Mouse (Mus musculus): ENCODE measurements around the gene Sgca. TPM values are rescaled to one million over a fixed set of nuclear protein-coding genes. Genes with fewer than 3 reads are reported as not detected.
A peak's percentile ranks its signal among the peaks of the same experiment; 100 is the strongest.

Sgca gene
- polyA plus RNA-seq, 1 experiment from 2014 or later, result 0.77 TPM

- Histone ChIP-seq H3K4me2 (peak within 1 kb of the TSS; percentile 82), H3K36me3 (peaks cover 20% of the 10 kb centered on the region), H3K9me3 (replicated peaks) (no peaks in the 10 kb centered on the region), H3K4me3 (replicated peaks) (peak within 1 kb of the TSS; percentile 96), H3K4me1 (peaks cover 69% of the 10 kb centered on the region), H3K27ac (replicated peaks) (peak within 1 kb of the TSS; percentile 97), H3K9ac (replicated peaks) (peak within 1 kb of the TSS; percentile 96), H3K27me3 (replicated peaks) (no peaks in the 10 kb centered on the region)
- peak; percentile 79 for ATAC-seq (ENCODE audit: low FRiP score)
- 0% methylated on average over 32 of the region's 32 CpGs for WGBS
Observed at GRCm38 (mm10) chr11:95009629-95010014, 33.5 kb upstream of the Sgca start, which contains the start of gene Samd14. TSS of gene Samd14 (plus strand) at chr11:95009879.

- ATAC-seq (ENCODE audit: low FRiP score), result peak; percentile 9
- WGBS, result 29% methylated on average over 15 of the region's 15 CpGs
Observed at GRCm38 (mm10) chr11:95008661-95009628, 32.8 kb upstream of the Sgca start.

GRCm38 (mm10) chr11:95007418-95007817 is 31.3 kb upstream of the Sgca start:
- peaks cover 53% of the 10 kb centered on the region for H3K4me1 ChIP-seq
- H3K27ac ChIP-seq (replicated peaks), result peak overlapping the region; percentile 85

More at GRCm38 (mm10) chr11:95008661-95009628, 32.8 kb upstream of the Sgca start:
- peak overlapping the region; percentile 96 for H3K4me3 ChIP-seq (replicated peaks)
- H3K27me3 ChIP-seq (replicated peaks), result no peaks in the 10 kb centered on the region
- H3K9ac ChIP-seq (replicated peaks), result peak overlapping the region; percentile 96
- peaks cover 66% of the 10 kb centered on the region for H3K4me1 ChIP-seq
- peaks cover 18% of the 10 kb centered on the region for H3K36me3 ChIP-seq
- H3K4me2 ChIP-seq, result peak overlapping the region; percentile 82
- peak overlapping the region; percentile 97 for H3K27ac ChIP-seq (replicated peaks)
- no peaks in the 10 kb centered on the region for H3K9me3 ChIP-seq (replicated peaks)

GRCm38 (mm10) chr11:95006525-95007219 is 30.5 kb upstream of the Sgca start:
- H3K4me2 ChIP-seq, result peak overlapping the region; percentile 80
- ATAC-seq (ENCODE audit: low FRiP score), result peak; percentile 64
- peak overlapping the region; percentile 42 for H3K4me3 ChIP-seq (replicated peaks)
- peaks cover 45% of the 10 kb centered on the region for H3K4me1 ChIP-seq
- H3K9me3 ChIP-seq (replicated peaks), result no peaks in the 10 kb centered on the region
- H3K9ac ChIP-seq (replicated peaks), result peak overlapping the region; percentile 51
- peak overlapping the region; percentile 85 for H3K27ac ChIP-seq (replicated peaks)
- WGBS, result under 1% methylated on average over 27 of the region's 27 CpGs
- H3K36me3 ChIP-seq, result peaks cover 40% of the 10 kb centered on the region
- H3K27me3 ChIP-seq (replicated peaks), result no peaks in the 10 kb centered on the region

More at GRCm38 (mm10) chr11:95007418-95007817, 31.3 kb upstream of the Sgca start:
- no peak for ATAC-seq (ENCODE audit: low FRiP score)
- Histone ChIP-seq H3K9ac (replicated peaks) (no peak overlapping the region), H3K36me3 (peaks cover 33% of the 10 kb centered on the region), H3K4me2 (peak overlapping the region; percentile 80), H3K27me3 (replicated peaks) (no peaks in the 10 kb centered on the region), H3K9me3 (replicated peaks) (no peaks in the 10 kb centered on the region), H3K4me3 (replicated peaks) (no peak overlapping the region)
- WGBS, result 79% methylated on average over 3 of the region's 3 CpGs

GRCm38 (mm10) chr11:95006038-95006437 is 29.9 kb upstream of the Sgca start:
- no peak for ATAC-seq (ENCODE audit: low FRiP score)
- Histone ChIP-seq H3K4me3 (replicated peaks) (peak overlapping the region; percentile 42), H3K4me2 (peak overlapping the region; percentile 80), H3K4me1 (peaks cover 42% of the 10 kb centered on the region), H3K27me3 (replicated peaks) (no peaks in the 10 kb centered on the region), H3K9me3 (replicated peaks) (no peaks in the 10 kb centered on the region), H3K27ac (replicated peaks) (peak overlapping the region; percentile 85), H3K9ac (replicated peaks) (peak overlapping the region; percentile 51; the same call in 1 of the 2 replicates), H3K36me3 (peaks cover 45% of the 10 kb centered on the region)
- WGBS, result 43% methylated on average over 4 of the region's 4 CpGs

GRCm38 (mm10) chr11:95004937-95005198 is 28.7 kb upstream of the Sgca start:
- H3K36me3 ChIP-seq, result peaks cover 51% of the 10 kb centered on the region
- no peak overlapping the region for H3K27ac ChIP-seq (replicated peaks)
- H3K4me3 ChIP-seq (replicated peaks), result no peak overlapping the region
- H3K27me3 ChIP-seq (replicated peaks), result no peaks in the 10 kb centered on the region
- no peak overlapping the region for H3K9ac ChIP-seq (replicated peaks)
- H3K4me1 ChIP-seq, result peaks cover 49% of the 10 kb centered on the region
- no peaks in the 10 kb centered on the region for H3K9me3 ChIP-seq (replicated peaks)
- no peak for ATAC-seq (ENCODE audit: low FRiP score)
- H3K4me2 ChIP-seq, result no peak overlapping the region
- WGBS, result 66% methylated on average over 6 of the region's 6 CpGs

GRCm38 (mm10) chr11:95004136-95004936 is 28.2 kb upstream of the Sgca start:
- H3K4me2 ChIP-seq, result no peak overlapping the region
- H3K27me3 ChIP-seq (replicated peaks), result no peaks in the 10 kb centered on the region
- H3K4me3 ChIP-seq (replicated peaks), result no peak overlapping the region
- H3K9me3 ChIP-seq (replicated peaks), result no peaks in the 10 kb centered on the region
- 90% methylated on average over 12 of the region's 12 CpGs for WGBS
- no peak for ATAC-seq (ENCODE audit: low FRiP score)
- no peak overlapping the region for H3K27ac ChIP-seq (replicated peaks)
- no peak overlapping the region for H3K9ac ChIP-seq (replicated peaks)
- H3K36me3 ChIP-seq, result peaks cover 55% of the 10 kb centered on the region
- H3K4me1 ChIP-seq, result peaks cover 47% of the 10 kb centered on the region

GRCm38 (mm10) chr11:95002705-95003104 is 26.6 kb upstream of the Sgca start:
- H3K9me3 ChIP-seq (replicated peaks), result no peaks in the 10 kb centered on the region
- H3K4me3 ChIP-seq (replicated peaks), result no peak overlapping the region
- ATAC-seq (ENCODE audit: low FRiP score), result no peak
- 94% methylated on average over 8 of the region's 8 CpGs for WGBS
- no peak overlapping the region for H3K27ac ChIP-seq (replicated peaks)
- no peaks in the 10 kb centered on the region for H3K27me3 ChIP-seq (replicated peaks)
- H3K36me3 ChIP-seq, result peaks cover 71% of the 10 kb centered on the region
- H3K4me1 ChIP-seq, result peaks cover 41% of the 10 kb centered on the region
- H3K4me2 ChIP-seq, result no peak overlapping the region
- no peak overlapping the region for H3K9ac ChIP-seq (replicated peaks)

GRCm38 (mm10) chr11:95001584-95002347 is 25.6 kb upstream of the Sgca start:
- no peak for ATAC-seq (ENCODE audit: low FRiP score)
- 84% methylated on average over 21 of the region's 21 CpGs for WGBS
- Histone ChIP-seq H3K36me3 (peaks cover 80% of the 10 kb centered on the region), H3K4me1 (peaks cover 40% of the 10 kb centered on the region), H3K9me3 (replicated peaks) (no peaks in the 10 kb centered on the region), H3K27me3 (replicated peaks) (no peaks in the 10 kb centered on the region), H3K27ac (replicated peaks) (no peak overlapping the region), H3K4me2 (no peak overlapping the region), H3K4me3 (replicated peaks) (no peak overlapping the region), H3K9ac (replicated peaks) (no peak overlapping the region)

GRCm38 (mm10) chr11:95001058-95001457 is 24.9 kb upstream of the Sgca start:
- peak overlapping the region; percentile 61 for H3K27ac ChIP-seq (replicated peaks)
- H3K4me3 ChIP-seq (replicated peaks), result no peak overlapping the region
- no peaks in the 10 kb centered on the region for H3K9me3 ChIP-seq (replicated peaks)
- H3K9ac ChIP-seq (replicated peaks), result no peak overlapping the region
- WGBS, result 2% methylated on average over 8 of the region's 8 CpGs
- no peak for ATAC-seq (ENCODE audit: low FRiP score)
- H3K36me3 ChIP-seq, result peaks cover 86% of the 10 kb centered on the region
- H3K4me1 ChIP-seq, result peaks cover 40% of the 10 kb centered on the region
- H3K4me2 ChIP-seq, result peak overlapping the region; percentile 9; the same call in 1 of the 2 replicates
- H3K27me3 ChIP-seq (replicated peaks), result no peaks in the 10 kb centered on the region
